19 mouse cellular contexts compared by ENCODE assay signal in the genomic region with DNA sequence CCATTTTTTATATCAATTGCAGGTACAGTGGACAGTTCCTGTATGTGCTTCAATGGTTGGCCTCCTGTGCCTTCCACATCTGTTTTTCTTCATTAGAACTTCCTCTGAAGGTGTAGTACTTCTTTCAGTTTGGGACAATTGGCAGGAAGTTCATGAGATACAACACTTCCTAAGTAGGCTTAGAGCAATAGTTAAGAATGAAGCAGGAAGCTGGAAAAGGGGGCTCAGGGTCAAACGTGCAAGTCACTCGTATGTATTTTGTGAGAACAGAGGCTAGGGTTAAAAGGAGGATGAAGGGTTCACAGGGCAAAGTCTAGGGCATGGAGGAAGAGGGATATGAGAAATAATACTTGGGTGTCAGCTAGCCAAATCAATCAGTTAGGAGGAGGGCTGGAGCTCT. TPM values are rescaled to one million over a fixed set of nuclear protein-coding genes. Genes with fewer than 3 reads are reported as not detected.
DNase-seq lines count a peak whose midpoint lies in the region; ATAC-seq and TF ChIP-seq lines count a peak whose summit lies in the region.
"Had no signal": no experiment of that assay in that cellular context is flagged by ENCODE, and none has a peak within 500 bp of the region (broad histone marks: within the 10 kb centered on the region; RNA-seq: fewer than 3 reads in every experiment).

No protein-coding gene starts in this region.

- H3K36me3 ChIP-seq in liver, embryonic 16.5 days (ENCODE audit: control insufficient read depth, insufficient read depth) = no peaks in the 10 kb centered on the region
- no peaks in the 10 kb centered on the region for H3K36me3 ChIP-seq in liver, postnatal 0 days (replicated peaks; ENCODE audit: insufficient read depth, low read length)
- no peaks in the 10 kb centered on the region for H3K36me3 ChIP-seq in heart, embryonic 16.5 days (ENCODE audit: control insufficient read depth, insufficient read depth)
- no peaks in the 10 kb centered on the region for H3K36me3 ChIP-seq in forebrain, embryonic 11.5 days (ENCODE audit: control insufficient read depth, insufficient read depth, low read length)
- H3K36me3 ChIP-seq: embryonic facial prominence, embryonic 12.5 days; forebrain, embryonic 12.5 days; hindbrain, embryonic 13.5 days had no signal

- ATAC-seq in liver, embryonic 16.5 days (ENCODE audit: low read depth) = peak; percentile 13; the same call in 1 of the 2 replicates
- ATAC-seq in liver, postnatal 0 days = no peak
- ATAC-seq in heart, embryonic 16.5 days (replicated peaks; ENCODE audit: extremely low read depth, insufficient read depth, low FRiP score) = no peak
- no peak for ATAC-seq in forebrain, embryonic 11.5 days (replicated peaks; ENCODE audit: low FRiP score)
- ATAC-seq: forebrain, embryonic 16.5 days; hindbrain, postnatal 0 days had no signal

- H3K4me2 ChIP-seq in liver, embryonic 16.5 days (ENCODE audit: low read depth, low read length) = no peak overlapping the region
- no peak overlapping the region for H3K4me2 ChIP-seq in liver, postnatal 0 days (ENCODE audit: low read depth, low read length)
- H3K4me2 ChIP-seq in heart, embryonic 16.5 days (ENCODE audit: low read depth, low read length) = no peak overlapping the region
- H3K4me2 ChIP-seq in forebrain, embryonic 11.5 days (ENCODE audit: low read depth, low read length, severe bottlenecking) = no peak overlapping the region
- H3K4me2 ChIP-seq: embryonic facial prominence, embryonic 12.5 days; forebrain, embryonic 12.5 days; hindbrain, embryonic 13.5 days had no signal

- TF ChIP-seq CTCF in liver, postnatal 0 days (IDR thresholded peaks at IDR 0.05; ENCODE audit: low read depth) = no peak

- peak; percentile 48 for DNase-seq in heart, adult 8-10 months (ENCODE audit: low spot score)
- no peak for DNase-seq in heart, postnatal 14 days
- no peak for DNase-seq in liver, postnatal 0 days
- DNase-seq in heart, postnatal 36 days = peak; percentile 3 to 9
- no peak for DNase-seq in forebrain, embryonic 11.5 days (ENCODE audit: low spot score)
- DNase-seq: adrenal gland, adult 2 months; adrenal gland, postnatal 25 days; cerebellum, adult 9-10 months; cerebellum, postnatal 25 days; gastrocnemius, postnatal 10 days; kidney, adult 11 months had no signal

- no peaks in the 10 kb centered on the region for H3K9me3 ChIP-seq in liver, embryonic 16.5 days (replicated peaks; ENCODE audit: control insufficient read depth, low read length)
- no peaks in the 10 kb centered on the region for H3K9me3 ChIP-seq in liver, postnatal 0 days (ENCODE audit: low read length)
- no peaks in the 10 kb centered on the region for H3K9me3 ChIP-seq in heart, embryonic 16.5 days (replicated peaks; ENCODE audit: control insufficient read depth, low read length)
- H3K9me3 ChIP-seq in forebrain, embryonic 11.5 days (ENCODE audit: control insufficient read depth, low read length) = no peaks in the 10 kb centered on the region
- H3K9me3 ChIP-seq: embryonic facial prominence, embryonic 12.5 days; forebrain, embryonic 12.5 days; hindbrain, embryonic 13.5 days had no signal

- H3K27me3 ChIP-seq in liver, embryonic 16.5 days (ENCODE audit: control insufficient read depth, insufficient read depth, low read depth, low read length) = no peaks in the 10 kb centered on the region
- H3K27me3 ChIP-seq in liver, postnatal 0 days (ENCODE audit: insufficient read depth, low read length) = no peaks in the 10 kb centered on the region
- no peaks in the 10 kb centered on the region for H3K27me3 ChIP-seq in heart, embryonic 16.5 days (ENCODE audit: control insufficient read depth, insufficient read depth, low read length)
- H3K27me3 ChIP-seq in forebrain, embryonic 11.5 days (ENCODE audit: control insufficient read depth, insufficient read depth, low read length) = no peaks in the 10 kb centered on the region
- H3K27me3 ChIP-seq: embryonic facial prominence, embryonic 12.5 days; forebrain, embryonic 12.5 days; hindbrain, embryonic 13.5 days had no signal

- no peak for TF ChIP-seq EP300 in liver, postnatal 0 days (IDR thresholded peaks at IDR 0.05; ENCODE audit: low read depth)

- no peak overlapping the region for H3K4me3 ChIP-seq in liver, embryonic 16.5 days (ENCODE audit: low read depth, low read length)
- no peak overlapping the region for H3K4me3 ChIP-seq in liver, postnatal 0 days (ENCODE audit: low read depth, low read length)
- H3K4me3 ChIP-seq in heart, embryonic 16.5 days (ENCODE audit: low read length) = no peak overlapping the region
- H3K4me3 ChIP-seq in forebrain, embryonic 11.5 days (ENCODE audit: low read depth, low read length) = no peak overlapping the region
- H3K4me3 ChIP-seq: embryonic facial prominence, embryonic 12.5 days; forebrain, embryonic 12.5 days; hindbrain, embryonic 13.5 days had no signal

- H3K4me1 ChIP-seq in liver, embryonic 16.5 days (ENCODE audit: control insufficient read depth, low read depth, low read length) = no peaks in the 10 kb centered on the region
- no peaks in the 10 kb centered on the region for H3K4me1 ChIP-seq in liver, postnatal 0 days (ENCODE audit: insufficient read depth)
- H3K4me1 ChIP-seq in heart, embryonic 16.5 days (ENCODE audit: control insufficient read depth, insufficient read depth, low read length) = no peaks in the 10 kb centered on the region
- H3K4me1 ChIP-seq in forebrain, embryonic 11.5 days (replicated peaks; ENCODE audit: control insufficient read depth, insufficient read depth, low read length) = no peaks in the 10 kb centered on the region
- H3K4me1 ChIP-seq: embryonic facial prominence, embryonic 12.5 days; hindbrain, embryonic 13.5 days had no signal

- H3K9ac ChIP-seq in liver, embryonic 16.5 days (ENCODE audit: low read depth, low read length) = no peak overlapping the region
- H3K9ac ChIP-seq in liver, postnatal 0 days (replicated peaks) = no peak overlapping the region
- no peak overlapping the region for H3K9ac ChIP-seq in heart, embryonic 16.5 days (ENCODE audit: low read length)
- no peak overlapping the region for H3K9ac ChIP-seq in forebrain, embryonic 11.5 days (ENCODE audit: low read length)
- H3K9ac ChIP-seq: embryonic facial prominence, embryonic 12.5 days; forebrain, embryonic 12.5 days; hindbrain, embryonic 13.5 days had no signal

- WGBS in liver, embryonic 16.5 days (ENCODE audit: insufficient replicate concordance) = 31% methylated on average over 2 of the region's 2 CpGs
- WGBS in liver, postnatal 0 days (ENCODE audit: insufficient replicate concordance) = 50% methylated on average over 2 of the region's 2 CpGs
- WGBS in heart, embryonic 16.5 days = 62% methylated on average over 2 of the region's 2 CpGs
- WGBS in forebrain, embryonic 11.5 days = 87% methylated on average over 2 of the region's 2 CpGs

- H3K27ac ChIP-seq in liver, embryonic 16.5 days (ENCODE audit: low read length) = no peak overlapping the region
- H3K27ac ChIP-seq in liver, postnatal 0 days (ENCODE audit: low read depth) = no peak overlapping the region
- H3K27ac ChIP-seq in heart, embryonic 16.5 days (ENCODE audit: low read length) = 0 out of 2 replicates have a peak overlapping the region, but pooled peaks have one; percentile 35
- no peak overlapping the region for H3K27ac ChIP-seq in forebrain, embryonic 11.5 days (ENCODE audit: low read depth, low read length)
- H3K27ac ChIP-seq: embryonic facial prominence, embryonic 12.5 days; forebrain, embryonic 12.5 days; hindbrain, embryonic 13.5 days; hindbrain, postnatal 0 days had no signal

- intact Hi-C loops in heart, postnatal 14 days (cut with DNase I) = loop anchor here (5.0 kb wide), 2 partner anchors 57 to 102 kb away; no protein-coding TSS in a partner anchor
- intact Hi-C loops in heart, postnatal 36 days (cut with DNase I) = loop anchor here (2.0 kb wide), 2 partner anchors 63 to 103 kb away; no protein-coding TSS in a partner anchor

RNA-seq across cellular contexts. Expression of gene Ptprm, which starts 55.7 kb away (rescaled TPM):
- 100 to 1,000 TPM in 1 of 4 experiments, 10 to 100 TPM in 3; 82.4 to 102 (median 88.8) TPM for total RNA-seq in heart, adult 8-10 months (2022)
- 100 to 1,000 TPM; 100 to 104 TPM for total RNA-seq in heart, postnatal 14 days (2021)
- polyA plus RNA-seq in liver, embryonic 16.5 days (2015; fragmentation: Nextera tagmentation; extraction: Ambion mirVana) = 1.2 and 1.6 TPM in 2 replicates
- 1.4 and 1.6 TPM in 2 replicates for polyA plus RNA-seq in liver, postnatal 0 days (2015; fragmentation: Nextera tagmentation; extraction: Ambion mirVana)
- polyA plus RNA-seq in heart, embryonic 16.5 days (2015; fragmentation: Nextera tagmentation; extraction: Ambion mirVana) = 12.8 and 18.1 TPM in 2 replicates
- total RNA-seq in heart, postnatal 36 days (2021) = 10 to 100 TPM; 85.0 to 90.6 TPM
- polyA plus RNA-seq in forebrain, embryonic 11.5 days (2014; fragmentation: Nextera tagmentation; extraction: Ambion mirVana) = 11.7 and 13.4 TPM in 2 replicates
- total RNA-seq: hematopoietic stem cell, adult 5-6 weeks had no signal

Comparison
In these comparisons a context has a peak if more than half of its experiments do, and no peak if none do; other contexts are left out.
1. DNase-seq: peak in heart, adult 8-10 months (single experiment) and heart, postnatal 36 days (2 of 2); none in heart, postnatal 14 days (0 of 2), liver, postnatal 0 days (single experiment) and forebrain, embryonic 11.5 days (single experiment).